Mouse (Mus musculus) spleen, adult 2 months (tissue): ENCODE measurements around the gene Rbks. TPM values are rescaled to one million over a fixed set of nuclear protein-coding genes. Genes with fewer than 3 reads are reported as not detected.

Experiments
- DNase-seq, 2 experiments: peaks; one replicate each; pipeline versions ENCODE4 v3.0.0 to v3.0.0-alpha.2; 2012 to 2021; ENCODE audit warnings: low spot score in 2 of 2, low read depth in 1 of 2
- H3K27ac ChIP-seq: fragments of 200-500 bp; 2 replicates; pipeline ENCODE4 v1.5.1; 2012; ENCODE audit warnings: low read length, inconsistent platforms; ENCODE audit not compliant: insufficient read depth
- H3K27me3 ChIP-seq: fragments of 200-500 bp; 2 replicates; pipeline ENCODE4 v1.6.1; 2012; ENCODE audit warnings: mild to moderate bottlenecking, moderate library complexity, low read length, inconsistent platforms; ENCODE audit not compliant: control insufficient read depth, insufficient read depth
- H3K36me3 ChIP-seq: fragments of 200-500 bp; 2 replicates; pipeline ENCODE4 v1.6.1; 2012; ENCODE audit warnings: mild to moderate bottlenecking, low read length, inconsistent platforms; ENCODE audit not compliant: control insufficient read depth, insufficient read depth
- H3K4me1 ChIP-seq: fragments of 200-500 bp; 2 replicates; pipeline ENCODE4 v1.6.1; 2011; ENCODE audit warnings: inconsistent platforms; ENCODE audit not compliant: control insufficient read depth, insufficient read depth, insufficient read length
- H3K4me3 ChIP-seq: fragments of 200-500 bp; 2 replicates; pipeline ENCODE4 v1.5.1; 2011; ENCODE audit warnings: mild to moderate bottlenecking, inconsistent platforms; ENCODE audit not compliant: insufficient read depth, insufficient read length; ENCODE audit errors: extremely low read depth
- CTCF ChIP-seq: fragments of 200-500 bp; IDR thresholded peaks from 2 replicates; pipeline ENCODE4 v1.5.1; 2011; ENCODE audit warnings: mild to moderate bottlenecking, inconsistent platforms; ENCODE audit not compliant: insufficient read depth, insufficient read length, insufficient replicate concordance; ENCODE audit errors: extremely low read depth
- POLR2A ChIP-seq: fragments of 200-500 bp; IDR thresholded peaks from 2 replicates; pipeline ENCODE4 v1.6.1; 2011; ENCODE audit warnings: low read depth, low read length, inconsistent platforms
- WGBS: fragments of 180-500 bp; shearing (Covaris S2); methylation state at CpG from one replicate; pipeline ENCODE4 v1.1.7; 2018; 5-methylcytosine and 5-hydroxymethylcytosine counted together
- polyA plus RNA-seq: library from polyadenylated mRNA; depleted of rRNA; stranded (reverse); fragments of >200 nt; gene quantifications from 2 replicates; pipeline ENCODE4 v1.2.3, GENCODE M21; 2012; rRNA removed

The Rbks gene
- polyA plus RNA-seq, 1 experiment: 4.0 TPM

DNA sequence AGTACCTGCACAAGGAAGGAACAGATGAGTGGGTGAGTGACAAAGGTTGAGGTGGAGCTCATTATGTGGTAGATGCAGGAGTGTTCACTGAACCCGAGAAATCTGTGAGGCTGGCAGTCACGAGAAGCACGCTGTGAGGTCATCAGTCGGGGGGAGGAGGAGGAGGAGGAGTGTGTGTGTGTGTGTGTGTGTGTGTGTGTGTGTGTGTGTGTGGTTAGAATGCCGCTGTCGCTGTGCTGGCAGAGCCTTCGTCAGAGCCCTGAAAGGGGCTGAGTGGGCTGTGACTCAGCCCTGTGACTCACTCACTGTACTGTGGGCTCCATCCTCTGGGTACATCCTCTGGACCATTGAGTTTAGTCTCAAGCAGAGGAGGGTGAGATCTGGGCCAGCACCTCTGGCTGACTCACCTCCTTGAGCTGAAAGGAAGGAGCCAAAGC, 120.9 kb downstream of the Rbks start:
- no peaks in the 10 kb centered on the region for H3K36me3 ChIP-seq
- 21% methylated on average over 7 of the region's 7 CpGs for WGBS
- no peaks in the 10 kb centered on the region for H3K27me3 ChIP-seq
- no peak overlapping the region for H3K4me3 ChIP-seq
- no peaks in the 10 kb centered on the region for H3K4me1 ChIP-seq
- H3K27ac ChIP-seq: no peak overlapping the region
- TF ChIP-seq CTCF (no peak), POLR2A (no peak)
- no peak for DNase-seq

Other genes starting within 250 kb of the Rbks start
- gene Zfp512, start 245.2 kb downstream of the Rbks start, polyA plus RNA-seq: 9.1 and 9.6 TPM in 2 replicates
- gene 4930548H24Rik, start 211.9 kb downstream of the Rbks start, polyA plus RNA-seq: not detected in 2 replicates
- gene Gpn1, start 202.9 kb downstream of the Rbks start, polyA plus RNA-seq: 9.4 and 11.0 TPM in 2 replicates
- 10.3 and 14.9 TPM in 2 replicates for gene Slc4a1ap, start 170.6 kb downstream of the Rbks start, polyA plus RNA-seq
- gene Supt7l, start 169.8 kb downstream of the Rbks start, polyA plus RNA-seq: 6.1 and 7.0 TPM in 2 replicates
- gene Mrpl33, start 100.7 kb downstream of the Rbks start, polyA plus RNA-seq: 9.9 and 10.2 TPM in 2 replicates
- gene Babam2, start 57 bp upstream of the Rbks start, polyA plus RNA-seq: 12.2 and 13.7 TPM in 2 replicates